Mouse (Mus musculus) macrophage (primary cell): ENCODE data around the gene Bloc1s3. TPM values are rescaled to one million over a fixed set of nuclear protein-coding genes. Genes with fewer than 3 reads are reported as not detected.

Experiments
- H3K27ac ChIP-seq: fragments of 350-480 bp; formaldehyde crosslinking; 2 replicates; pipeline ENCODE4 v1.9.0; 2021
- H3K36me3 ChIP-seq: fragments of 350-480 bp; formaldehyde crosslinking; 2 replicates; pipeline ENCODE4 v1.9.0; 2021; ENCODE audit errors: inconsistent target
- H3K4me3 ChIP-seq: fragments of 350-480 bp; formaldehyde crosslinking; 2 replicates; pipeline ENCODE4 v1.9.0; 2021; ENCODE audit errors: inconsistent target
- H3K79me2 ChIP-seq: fragments of 350-480 bp; formaldehyde crosslinking; 2 replicates; pipeline ENCODE4 v1.9.0; 2021; ENCODE audit errors: inconsistent target
- WGBS: methylation state at CpG from one replicate; pipeline ENCODE4 v1.1.7; 2026; ENCODE audit warnings: inconsistent platforms; ENCODE audit not compliant: missing documents; 5-methylcytosine and 5-hydroxymethylcytosine counted together
- polyA plus RNA-seq: library from polyadenylated mRNA; stranded (reverse); fragments of 250-400 nt; gene quantifications from 3 replicates; pipeline ENCODE4 v1.2.4, GENCODE M21; 2018; ENCODE audit warnings: inconsistent platforms

The Bloc1s3 gene
- polyA plus RNA-seq, 1 experiment from 2014 or later = 5.7 TPM

GRCm38 (mm10) chr7:19506326-19506725, 1.8 kb downstream of the Bloc1s3 start:
- Histone ChIP-seq H3K36me3 (no peaks in the 10 kb centered on the region), H3K27ac (no peak overlapping the region), H3K4me3 (no peak overlapping the region), H3K79me2 (peaks cover 26% of the 10 kb centered on the region)
- WGBS = 58% methylated on average over 6 of the region's 6 CpGs

- no peaks in the 10 kb centered on the region; the same call in 1 of the 2 replicates for H3K79me2 ChIP-seq
- 45% methylated on average over 5 of the region's 5 CpGs for whole genome bisulfite sequencing
- H3K36me3 ChIP-seq = no peaks in the 10 kb centered on the region
- H3K4me3 ChIP-seq = no peak overlapping the region
- H3K27ac ChIP-seq = no peak overlapping the region
Measured at GRCm38 (mm10) chr7:19503481-19504068, 4.6 kb downstream of the Bloc1s3 start.

GRCm38 (mm10) chr7:19501658-19502057, 6.5 kb downstream of the Bloc1s3 start:
- 71% methylated on average over 4 of the region's 4 CpGs for WGBS
- peak overlapping the region; percentile 81 for H3K27ac ChIP-seq
- no peaks in the 10 kb centered on the region for H3K79me2 ChIP-seq
- no peaks in the 10 kb centered on the region for H3K36me3 ChIP-seq
- no peak overlapping the region for H3K4me3 ChIP-seq

- H3K4me3 ChIP-seq = no peak overlapping the region
- H3K27ac ChIP-seq = peak overlapping the region; percentile 81
- 2% methylated on average over 11 of the region's 12 CpGs for WGBS
- H3K79me2 ChIP-seq = no peaks in the 10 kb centered on the region
- no peaks in the 10 kb centered on the region for H3K36me3 ChIP-seq
Measured at GRCm38 (mm10) chr7:19500420-19501363, 7.5 kb downstream of the Bloc1s3 start.

- 97% methylated on average over 4 of the region's 4 CpGs for WGBS
- H3K79me2 ChIP-seq = no peaks in the 10 kb centered on the region
- no peak overlapping the region for H3K4me3 ChIP-seq
- no peak overlapping the region for H3K27ac ChIP-seq
- H3K36me3 ChIP-seq = no peaks in the 10 kb centered on the region
Measured at GRCm38 (mm10) chr7:19498326-19498725, 9.8 kb downstream of the Bloc1s3 start.

- Histone ChIP-seq H3K4me3 (no peak overlapping the region), H3K27ac (no peak overlapping the region), H3K36me3 (no peaks in the 10 kb centered on the region), H3K79me2 (no peaks in the 10 kb centered on the region)
- 45% methylated on average over 5 of the region's 5 CpGs for WGBS
Measured at GRCm38 (mm10) chr7:19496214-19496555, 12.0 kb downstream of the Bloc1s3 start.

GRCm38 (mm10) chr7:19495521-19496213, 12.5 kb downstream of the Bloc1s3 start:
- no peak overlapping the region for H3K4me3 ChIP-seq

GRCm38 (mm10) chr7:19494751-19495474, 13.3 kb downstream of the Bloc1s3 start:
- 92% methylated on average over 24 of the region's 25 CpGs for WGBS
- Histone ChIP-seq H3K4me3 (no peak overlapping the region), H3K79me2 (no peaks in the 10 kb centered on the region), H3K36me3 (no peaks in the 10 kb centered on the region), H3K27ac (no peak overlapping the region)

More at GRCm38 (mm10) chr7:19495521-19496213, 12.5 kb downstream of the Bloc1s3 start:
- no peak overlapping the region for H3K27ac ChIP-seq
- H3K79me2 ChIP-seq = no peaks in the 10 kb centered on the region
- H3K36me3 ChIP-seq = no peaks in the 10 kb centered on the region
- 92% methylated on average over 20 of the region's 20 CpGs for WGBS

GRCm38 (mm10) chr7:19491731-19492130, 16.4 kb downstream of the Bloc1s3 start:
- WGBS = 14% methylated on average over 25 of the region's 26 CpGs
- Histone ChIP-seq H3K36me3 (no peaks in the 10 kb centered on the region), H3K4me3 (no peak overlapping the region), H3K27ac (no peak overlapping the region), H3K79me2 (no peaks in the 10 kb centered on the region)

GRCm38 (mm10) chr7:19489525-19489924, 18.6 kb downstream of the Bloc1s3 start:
- no peak overlapping the region for H3K27ac ChIP-seq
- WGBS = 96% methylated on average over 30 of the region's 31 CpGs
- H3K4me3 ChIP-seq = no peak overlapping the region
- no peaks in the 10 kb centered on the region for H3K79me2 ChIP-seq
- no peaks in the 10 kb centered on the region for H3K36me3 ChIP-seq

GRCm38 (mm10) chr7:19486549-19486948, 21.6 kb downstream of the Bloc1s3 start:
- no peaks in the 10 kb centered on the region for H3K79me2 ChIP-seq
- H3K4me3 ChIP-seq = no peak overlapping the region
- no peaks in the 10 kb centered on the region for H3K36me3 ChIP-seq
- WGBS = 98% methylated on average over 7 of the region's 7 CpGs
- no peak overlapping the region for H3K27ac ChIP-seq

GRCm38 (mm10) chr7:19485488-19485887, 22.7 kb downstream of the Bloc1s3 start:
- Histone ChIP-seq H3K27ac (no peak overlapping the region), H3K4me3 (no peak overlapping the region), H3K79me2 (no peaks in the 10 kb centered on the region), H3K36me3 (no peaks in the 10 kb centered on the region)
- 100% methylated on average over 1 of the region's 1 CpGs for WGBS

GRCm38 (mm10) chr7:19483281-19483680, 24.9 kb downstream of the Bloc1s3 start:
- Histone ChIP-seq H3K79me2 (no peaks in the 10 kb centered on the region), H3K36me3 (no peaks in the 10 kb centered on the region), H3K27ac (no peak overlapping the region), H3K4me3 (no peak overlapping the region)
- 89% methylated on average over 8 of the region's 8 CpGs for WGBS

GRCm38 (mm10) chr7:19477624-19478384, 30.4 kb downstream of the Bloc1s3 start:
- H3K79me2 ChIP-seq = no peaks in the 10 kb centered on the region
- H3K27ac ChIP-seq = no peak overlapping the region
- 67% methylated on average over 14 of the region's 14 CpGs for WGBS
- H3K4me3 ChIP-seq = no peak overlapping the region
- H3K36me3 ChIP-seq = no peaks in the 10 kb centered on the region
